Mouse (Mus musculus): ENCODE data around the gene Atp6v1g2.

- TF ChIP-seq CTCF (IDR thresholded peaks at IDR 0.05; ENCODE audit: borderline replicate concordance, extremely low read depth, insufficient read depth, insufficient read length) (no peak), POLR2A (IDR thresholded peaks at IDR 0.05; ENCODE audit: borderline replicate concordance, extremely low read depth, insufficient read depth, insufficient read length, poor library complexity, severe bottlenecking) (no peak)
These were observed 37.2 kb upstream of the Atp6v1g2 start for GRCm38 (mm10) chr17:35196321-35196641.

Measured in brain, embryonic 14.5 days (tissue).